Mouse (Mus musculus) heart, embryonic 13.5 days (tissue): ENCODE measurements around the gene Plekha7. TPM values are rescaled to one million over a fixed set of nuclear protein-coding genes. Genes with fewer than 3 reads are reported as not detected.

Experiments
- ATAC-seq: fragments of 200-750 bp; cut with Nextera tagmentation; 2 replicates; pipeline ENCODE4 v1.8.0; 2017; ENCODE audit warnings: moderate TSS enrichment; ENCODE audit not compliant: insufficient number of reproducible peaks, low FRiP score, low TSS enrichment; ENCODE audit errors: extremely low read depth
- H3K27ac ChIP-seq: fragments of 300-500 bp; sonication (generic); replicated peaks from 2 replicates; pipeline ENCODE4 v1.5.1; 2015; ENCODE audit warnings: moderate library complexity, mild to moderate bottlenecking, inconsistent platforms
- H3K27me3 ChIP-seq: fragments of 300-500 bp; sonication (generic); replicated peaks from 2 replicates; pipeline ENCODE4 v1.6.1; 2015; ENCODE audit warnings: mild to moderate bottlenecking, inconsistent platforms
- H3K36me3 ChIP-seq: fragments of 300-500 bp; sonication (generic); 2 replicates; pipeline ENCODE4 v1.6.1; 2015; ENCODE audit warnings: mild to moderate bottlenecking, inconsistent platforms
- H3K4me1 ChIP-seq: fragments of 300-500 bp; sonication (generic); 2 replicates; pipeline ENCODE4 v1.6.1; 2015; ENCODE audit warnings: inconsistent platforms
- H3K4me2 ChIP-seq: fragments of 300-500 bp; sonication (generic); 2 replicates; pipeline ENCODE4 v1.6.1; 2015; ENCODE audit warnings: inconsistent platforms, mild to moderate bottlenecking, moderate library complexity
- H3K4me3 ChIP-seq: fragments of 300-500 bp; sonication (generic); 2 replicates; pipeline ENCODE4 v1.5.1; 2015; ENCODE audit warnings: moderate library complexity, mild to moderate bottlenecking, inconsistent platforms
- H3K9ac ChIP-seq: fragments of 300-500 bp; sonication (generic); 2 replicates; pipeline ENCODE4 v1.6.1; 2015; ENCODE audit warnings: inconsistent platforms, mild to moderate bottlenecking, moderate library complexity
- H3K9me3 ChIP-seq: fragments of 300-500 bp; sonication (generic); 2 replicates; pipeline ENCODE4 v1.6.1; 2016; ENCODE audit warnings: inconsistent platforms
- WGBS: fragments of 180-500 bp; shearing (Covaris S2); methylation state at CpG from one replicate; pipeline ENCODE4 v1.1.7; 2015; ENCODE audit warnings: mixed read lengths; 5-methylcytosine and 5-hydroxymethylcytosine counted together
- polyA plus RNA-seq: library from polyadenylated mRNA; unstranded; fragments of >200 nt; fragmentation: Nextera tagmentation; extraction: Ambion mirVana; gene quantifications from 2 replicates; pipeline ENCODE4 v1.2.1, GENCODE M21; 2015

Plekha7 gene
- polyA plus RNA-seq, 1 experiment from 2014 or later, result 38.4 TPM

DNA sequence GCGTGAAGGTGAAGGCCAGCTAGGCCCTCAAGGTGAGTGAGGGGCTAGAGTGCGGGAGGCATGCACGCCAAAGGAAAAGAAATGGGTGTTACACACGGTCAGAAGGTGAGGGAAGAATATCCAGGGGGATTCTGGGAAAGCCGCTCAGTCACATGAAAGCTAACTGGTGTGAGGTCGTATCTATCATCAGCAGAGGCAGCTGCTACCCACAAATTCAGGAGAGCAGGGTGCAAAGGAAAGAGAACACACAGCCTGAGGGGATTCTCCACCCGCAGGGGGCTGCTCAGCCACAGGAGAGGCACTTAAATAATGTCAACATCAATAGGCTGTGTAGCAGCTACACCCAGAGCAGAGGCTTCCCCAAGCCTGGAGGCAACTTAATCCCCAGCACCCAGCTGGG, 44.9 kb downstream of the Plekha7 start:
- Histone ChIP-seq H3K36me3 (no peaks in the 10 kb centered on the region), H3K9ac (no peak overlapping the region), H3K4me3 (no peak overlapping the region), H3K27me3 (no peaks in the 10 kb centered on the region), H3K4me2 (no peak overlapping the region), H3K4me1 (peaks cover 52% of the 10 kb centered on the region), H3K27ac (no peak overlapping the region), H3K9me3 (no peaks in the 10 kb centered on the region)
- no peak for ATAC-seq
- WGBS, result 56% methylated on average over 7 of the region's 7 CpGs

DNA sequence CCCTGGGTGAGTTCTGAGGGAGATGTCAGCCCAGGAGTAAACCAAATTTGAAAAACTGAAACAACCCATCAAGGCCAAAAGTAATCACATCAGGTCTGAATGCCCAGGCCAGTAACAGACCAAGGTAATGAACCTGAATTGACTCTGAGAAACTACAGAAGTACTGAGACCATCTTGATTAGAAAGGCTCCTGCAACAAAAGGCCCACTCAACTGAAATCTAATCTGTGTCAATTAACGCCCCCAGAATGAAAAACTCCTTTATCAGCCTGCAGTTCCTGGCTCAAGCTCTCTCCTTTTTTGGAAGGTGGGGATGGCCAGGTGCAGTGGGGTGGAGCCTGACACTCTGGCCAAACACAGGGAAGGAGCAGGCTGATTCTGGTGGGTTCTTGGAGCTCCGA, 45.7 kb downstream of the Plekha7 start:
- no peaks in the 10 kb centered on the region for H3K27me3 ChIP-seq
- H3K4me3 ChIP-seq, result no peak overlapping the region
- H3K9me3 ChIP-seq, result no peaks in the 10 kb centered on the region
- ATAC-seq, result no peak
- H3K4me1 ChIP-seq, result peaks cover 45% of the 10 kb centered on the region
- WGBS, result 31% methylated on average over 2 of the region's 2 CpGs
- no peaks in the 10 kb centered on the region for H3K36me3 ChIP-seq
- no peak overlapping the region; the same call in 1 of the 2 replicates for H3K27ac ChIP-seq
- H3K4me2 ChIP-seq, result no peak overlapping the region
- H3K9ac ChIP-seq, result 0 out of 2 replicates have a peak overlapping the region, but pooled peaks have one; percentile 1

- Histone ChIP-seq H3K9me3 (no peaks in the 10 kb centered on the region), H3K36me3 (no peaks in the 10 kb centered on the region), H3K9ac (0 out of 2 replicates have a peak overlapping the region, but pooled peaks have one; percentile 1), H3K4me2 (no peak overlapping the region), H3K4me3 (no peak overlapping the region), H3K4me1 (peaks cover 43% of the 10 kb centered on the region), H3K27me3 (no peaks in the 10 kb centered on the region), H3K27ac (no peak overlapping the region; the same call in 1 of the 2 replicates)
- no peak for ATAC-seq
- WGBS, result 27% methylated on average over 4 of the region's 4 CpGs
Observed at GRCm38 (mm10) chr7:116262101-116262500, 46.1 kb downstream of the Plekha7 start.

DNA sequence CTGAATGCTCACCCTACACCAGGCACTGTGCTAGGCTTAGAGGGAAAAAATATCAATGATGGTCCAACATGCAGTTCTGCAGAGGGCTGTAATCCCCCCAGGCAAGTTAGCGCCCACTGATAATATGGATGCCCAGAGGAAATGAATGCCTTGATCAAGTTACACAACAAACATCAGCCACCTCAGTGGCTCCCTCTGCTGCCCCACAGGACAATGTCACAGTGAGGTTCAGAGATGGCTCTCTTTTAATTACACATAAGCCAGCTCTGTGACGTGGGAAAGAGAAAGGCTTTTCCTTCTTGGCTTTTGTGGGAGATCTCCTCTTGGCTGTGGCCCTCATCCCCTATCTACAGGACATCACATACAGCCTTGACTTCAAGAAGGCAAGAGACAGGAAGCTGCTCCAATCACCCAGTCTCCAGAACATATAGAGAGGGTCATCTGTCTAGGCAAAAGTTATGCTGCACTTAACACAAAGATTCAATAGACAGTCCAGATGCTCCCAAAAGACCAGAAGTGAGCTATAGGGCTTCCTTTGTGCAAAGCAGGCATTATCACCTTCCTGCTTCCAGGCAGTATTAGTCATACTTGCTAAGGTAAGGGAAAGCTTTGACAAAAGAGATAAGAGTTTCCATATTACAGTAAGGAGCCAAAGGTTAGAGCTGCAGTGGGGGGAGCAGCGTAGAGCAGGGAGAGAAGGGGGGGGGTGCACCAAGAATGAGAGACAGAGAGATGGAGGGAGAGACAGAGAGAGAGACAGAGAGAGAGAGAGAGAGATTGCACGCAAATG, 47.2 kb downstream of the Plekha7 start:
- Histone ChIP-seq H3K4me1 (peaks cover 43% of the 10 kb centered on the region), H3K4me2 (no peak overlapping the region), H3K9me3 (no peaks in the 10 kb centered on the region), H3K36me3 (no peaks in the 10 kb centered on the region), H3K27ac (no peak overlapping the region), H3K27me3 (no peaks in the 10 kb centered on the region), H3K9ac (no peak overlapping the region), H3K4me3 (no peak overlapping the region)
- ATAC-seq, result no peak
- 51% methylated on average over 4 of the region's 4 CpGs for WGBS

DNA sequence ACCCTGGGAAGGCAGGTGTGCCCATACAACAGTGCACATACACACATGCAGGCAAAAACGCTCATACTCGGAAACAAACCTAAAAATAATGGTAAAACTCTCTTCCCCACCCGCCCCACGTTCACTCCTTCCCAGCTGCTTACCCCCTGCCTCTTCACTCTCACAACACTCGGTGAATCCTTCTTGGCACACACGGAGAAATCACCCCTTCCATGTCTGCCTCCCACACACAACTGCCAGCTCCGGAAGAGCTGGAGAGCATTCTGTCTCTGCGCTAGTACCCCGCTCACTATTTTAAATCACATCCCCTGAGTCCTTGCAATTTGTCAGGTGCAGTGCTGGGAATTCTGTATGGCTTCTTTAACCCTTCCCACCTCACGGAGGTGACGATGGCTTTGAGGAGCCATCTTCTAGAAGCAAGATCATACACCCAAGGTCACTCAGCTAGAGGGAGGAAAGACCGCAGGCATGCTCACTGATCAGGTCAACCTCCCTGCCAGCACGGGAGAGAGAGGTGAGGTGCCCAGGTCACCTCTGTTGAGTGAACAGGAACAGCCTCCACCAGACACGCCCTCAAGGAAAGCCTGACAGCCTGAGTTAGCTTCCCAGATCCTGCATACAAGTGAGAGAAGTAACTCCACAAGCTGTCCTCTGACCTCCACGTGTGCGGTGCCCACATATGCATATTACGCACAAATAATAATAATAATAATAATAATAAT, 49.6 kb downstream of the Plekha7 start:
- no peak for ATAC-seq
- Histone ChIP-seq H3K27me3 (no peaks in the 10 kb centered on the region), H3K9ac (no peak overlapping the region; the same call in 1 of the 2 replicates), H3K4me1 (peaks cover 33% of the 10 kb centered on the region), H3K9me3 (no peaks in the 10 kb centered on the region), H3K4me2 (no peak overlapping the region), H3K36me3 (no peaks in the 10 kb centered on the region), H3K27ac (no peak overlapping the region), H3K4me3 (no peak overlapping the region)
- WGBS, result 60% methylated on average over 17 of the region's 17 CpGs

- no peak overlapping the region for H3K27ac ChIP-seq
- 92% methylated on average over 10 of the region's 10 CpGs for WGBS
Observed at GRCm38 (mm10) chr7:116257953-116258352, 50.2 kb downstream of the Plekha7 start.

GRCm38 (mm10) chr7:116255664-116256063, 52.5 kb downstream of the Plekha7 start:
- Histone ChIP-seq H3K4me3 (no peak overlapping the region), H3K36me3 (no peaks in the 10 kb centered on the region), H3K4me1 (peaks cover 12% of the 10 kb centered on the region), H3K9me3 (no peaks in the 10 kb centered on the region), H3K27ac (no peak overlapping the region), H3K4me2 (no peak overlapping the region), H3K27me3 (no peaks in the 10 kb centered on the region), H3K9ac (no peak overlapping the region)
- WGBS, result 75% methylated on average over 5 of the region's 5 CpGs
- ATAC-seq, result no peak

More at GRCm38 (mm10) chr7:116257953-116258352, 50.2 kb downstream of the Plekha7 start:
- H3K27me3 ChIP-seq, result no peaks in the 10 kb centered on the region
- H3K4me1 ChIP-seq, result peaks cover 30% of the 10 kb centered on the region
- no peak overlapping the region for H3K4me2 ChIP-seq
- H3K4me3 ChIP-seq, result no peak overlapping the region
- H3K9ac ChIP-seq, result no peak overlapping the region
- no peaks in the 10 kb centered on the region for H3K36me3 ChIP-seq
- H3K9me3 ChIP-seq, result no peaks in the 10 kb centered on the region
- ATAC-seq, result no peak

- Histone ChIP-seq H3K27me3 (no peaks in the 10 kb centered on the region), H3K4me1 (peaks cover 10% of the 10 kb centered on the region), H3K4me3 (no peak overlapping the region), H3K9ac (no peak overlapping the region), H3K27ac (no peak overlapping the region), H3K9me3 (no peaks in the 10 kb centered on the region), H3K36me3 (no peaks in the 10 kb centered on the region), H3K4me2 (no peak overlapping the region)
- WGBS, result 82% methylated on average over 5 of the region's 5 CpGs
- no peak for ATAC-seq
Observed at GRCm38 (mm10) chr7:116254660-116255059, 53.5 kb downstream of the Plekha7 start.

- Histone ChIP-seq H3K4me3 (no peak overlapping the region), H3K4me1 (peaks cover 3% of the 10 kb centered on the region; the same call in 1 of the 2 replicates), H3K4me2 (no peak overlapping the region), H3K27ac (no peak overlapping the region), H3K27me3 (no peaks in the 10 kb centered on the region), H3K9me3 (no peaks in the 10 kb centered on the region), H3K9ac (no peak overlapping the region), H3K36me3 (no peaks in the 10 kb centered on the region)
- 71% methylated on average over 4 of the region's 4 CpGs for WGBS
- no peak for ATAC-seq
Observed at GRCm38 (mm10) chr7:116252470-116252869, 55.7 kb downstream of the Plekha7 start.

DNA sequence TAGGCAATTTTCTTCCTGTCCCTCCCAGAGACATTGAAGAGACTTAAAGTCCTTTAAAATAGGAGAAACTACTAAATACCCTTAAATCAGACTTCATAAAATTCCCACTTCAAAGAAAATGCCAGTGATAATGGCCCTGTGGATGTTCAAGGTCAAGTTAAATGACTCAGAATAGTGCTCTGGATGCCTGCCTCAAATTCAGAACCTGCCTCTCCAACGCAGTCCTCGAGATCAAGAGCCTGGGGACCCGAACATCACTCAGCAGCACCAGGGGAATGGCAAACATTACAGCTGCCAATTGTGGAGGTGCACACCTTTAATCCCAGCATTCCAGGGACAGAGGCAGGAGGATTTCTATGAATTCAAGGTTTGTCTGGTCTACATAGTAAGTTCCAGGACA, 56.7 kb downstream of the Plekha7 start:
- 32% methylated on average over 3 of the region's 3 CpGs for WGBS

DNA sequence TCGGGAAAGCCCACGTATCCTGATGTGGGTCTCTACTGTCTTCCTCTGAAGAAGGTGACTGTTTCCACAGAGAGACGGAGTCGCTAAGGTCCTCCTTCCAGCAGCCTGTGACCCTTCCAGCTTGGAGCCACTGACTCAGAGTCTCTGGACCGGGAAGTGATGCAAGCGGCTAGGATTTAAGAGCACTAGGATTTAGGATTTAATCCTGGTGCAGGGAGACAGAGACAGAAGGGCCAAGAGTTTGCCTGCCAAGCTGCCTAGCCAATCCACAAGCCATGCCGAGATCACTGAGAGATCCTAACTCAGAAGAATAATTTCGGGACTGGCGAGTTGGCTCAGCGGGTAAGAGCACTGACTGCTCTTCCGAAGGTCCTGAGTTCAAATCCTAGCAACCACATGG, 59.6 kb downstream of the Plekha7 start:
- H3K4me3 ChIP-seq, result no peak overlapping the region

More for the DNA sequence above, 56.7 kb downstream of the Plekha7 start:
- ATAC-seq, result no peak
- Histone ChIP-seq H3K27ac (no peak overlapping the region), H3K4me3 (no peak overlapping the region), H3K27me3 (no peaks in the 10 kb centered on the region), H3K4me1 (peaks cover 12% of the 10 kb centered on the region), H3K9me3 (no peaks in the 10 kb centered on the region), H3K36me3 (no peaks in the 10 kb centered on the region), H3K9ac (no peak overlapping the region), H3K4me2 (no peak overlapping the region)

More for the DNA sequence above, 59.6 kb downstream of the Plekha7 start:
- H3K27ac ChIP-seq, result no peak overlapping the region
- H3K4me1 ChIP-seq, result peaks cover 40% of the 10 kb centered on the region
- H3K27me3 ChIP-seq, result no peaks in the 10 kb centered on the region
- no peaks in the 10 kb centered on the region for H3K36me3 ChIP-seq
- ATAC-seq, result no peak
- no peaks in the 10 kb centered on the region for H3K9me3 ChIP-seq
- no peak overlapping the region for H3K9ac ChIP-seq
- WGBS, result 86% methylated on average over 11 of the region's 11 CpGs
- no peak overlapping the region for H3K4me2 ChIP-seq
